Mouse (Mus musculus): ENCODE results near the gene Tnni3k. TPM values are rescaled to one million over a fixed set of nuclear protein-coding genes. Genes with fewer than 3 reads are reported as not detected.

The Tnni3k gene
- polyA plus RNA-seq, 2 experiments, result not detected

DNA sequence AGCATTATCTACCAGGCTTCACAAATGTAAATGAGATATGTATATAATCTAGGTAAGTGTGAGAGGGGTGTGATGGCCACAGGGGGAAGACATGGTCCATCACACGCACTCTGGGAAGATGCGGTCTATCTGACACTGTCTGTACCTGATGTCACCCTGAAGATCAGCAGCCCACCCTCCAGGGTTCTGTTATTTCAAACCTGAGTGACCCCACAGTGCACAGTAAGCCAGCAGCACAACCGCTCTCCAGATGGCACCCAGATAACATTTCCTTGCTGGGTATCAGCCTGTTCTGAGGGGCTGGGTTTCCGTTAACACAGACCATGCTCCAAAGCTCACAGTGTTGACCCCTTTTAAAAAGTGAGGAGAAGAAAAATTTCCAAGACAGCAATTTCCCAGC lies 288.9 kb downstream of the Tnni3k start:
- WGBS (ENCODE audit: insufficient replicate concordance), result 68% methylated on average over 4 of the region's 4 CpGs

DNA sequence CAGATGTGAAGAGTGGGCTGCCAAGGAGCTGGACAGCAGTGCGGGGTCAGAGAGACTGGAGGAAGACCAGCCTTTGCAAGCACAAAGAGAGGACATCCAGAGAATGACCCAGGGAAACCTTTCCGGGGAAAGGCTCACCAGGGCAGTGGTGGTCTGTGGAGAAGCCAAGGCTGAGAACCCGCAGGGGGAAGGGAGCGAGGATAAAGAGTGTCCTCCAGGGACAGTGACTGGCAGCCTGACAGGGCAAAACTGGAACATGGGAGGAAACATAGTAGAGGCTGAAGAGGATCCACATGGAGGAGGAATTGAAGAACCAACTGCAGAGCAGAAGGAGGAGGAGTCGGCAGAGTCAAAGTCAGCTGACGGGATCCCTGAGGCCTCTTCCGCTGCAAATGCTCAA lies 291.1 kb downstream of the Tnni3k start:
- 53% methylated on average over 7 of the region's 7 CpGs for WGBS (ENCODE audit: insufficient replicate concordance)
- Histone ChIP-seq H3K36me3 (replicated peaks; ENCODE audit: control insufficient read depth, insufficient read depth, low read depth) (no peaks in the 10 kb centered on the region), H3K4me1 (replicated peaks; ENCODE audit: control insufficient read depth in 2 of 2, insufficient read depth in 2 of 2, low read length in 1 of 2) (no peaks in the 10 kb centered on the region), H3K27me3 (ENCODE audit: control insufficient read depth, insufficient read depth, low read length) (no peaks in the 10 kb centered on the region), H3K9ac (replicated peaks) (no peak overlapping the region), H3K9me3 (ENCODE audit: control insufficient read depth, low read length) (no peaks in the 10 kb centered on the region), H3K4me3 (ENCODE audit: insufficient read depth in 1 of 2, low read depth in 2 of 2, low read length in 2 of 2) (no peak overlapping the region), H3K4me2 (ENCODE audit: low read depth) (no peak overlapping the region), H3K27ac (no peak overlapping the region)
- DNase-seq (ENCODE audit: low read depth in 3 of 3, low spot score in 3 of 3), result no peak
- no peak for ATAC-seq (ENCODE audit: insufficient read depth)
- no peak for TF ChIP-seq CTCF (IDR thresholded peaks at IDR 0.05; ENCODE audit: low read depth)
- no peak for TF ChIP-seq EP300 (IDR thresholded peaks at IDR 0.05; ENCODE audit: low read depth)

More for the DNA sequence above, 288.9 kb downstream of the Tnni3k start:
- no peak overlapping the region for H3K27ac ChIP-seq
- DNase-seq (ENCODE audit: low read depth in 3 of 3, low spot score in 3 of 3) (no peak), ATAC-seq (ENCODE audit: insufficient read depth) (no peak)
- H3K9ac ChIP-seq (replicated peaks), result no peak overlapping the region
- no peaks in the 10 kb centered on the region for H3K36me3 ChIP-seq (replicated peaks; ENCODE audit: control insufficient read depth, insufficient read depth, low read depth)
- no peaks in the 10 kb centered on the region for H3K27me3 ChIP-seq (ENCODE audit: control insufficient read depth, insufficient read depth, low read length)
- no peaks in the 10 kb centered on the region for H3K4me1 ChIP-seq (replicated peaks; ENCODE audit: control insufficient read depth in 2 of 2, insufficient read depth in 2 of 2, low read length in 1 of 2)
- no peaks in the 10 kb centered on the region for H3K9me3 ChIP-seq (ENCODE audit: control insufficient read depth, low read length)
- no peak overlapping the region for H3K4me2 ChIP-seq (ENCODE audit: low read depth)
- TF ChIP-seq EP300 (IDR thresholded peaks at IDR 0.05; ENCODE audit: low read depth) (no peak), CTCF (IDR thresholded peaks at IDR 0.05; ENCODE audit: low read depth) (no peak)
- H3K4me3 ChIP-seq (ENCODE audit: insufficient read depth in 1 of 2, low read depth in 2 of 2, low read length in 2 of 2), result no peak overlapping the region

DNA sequence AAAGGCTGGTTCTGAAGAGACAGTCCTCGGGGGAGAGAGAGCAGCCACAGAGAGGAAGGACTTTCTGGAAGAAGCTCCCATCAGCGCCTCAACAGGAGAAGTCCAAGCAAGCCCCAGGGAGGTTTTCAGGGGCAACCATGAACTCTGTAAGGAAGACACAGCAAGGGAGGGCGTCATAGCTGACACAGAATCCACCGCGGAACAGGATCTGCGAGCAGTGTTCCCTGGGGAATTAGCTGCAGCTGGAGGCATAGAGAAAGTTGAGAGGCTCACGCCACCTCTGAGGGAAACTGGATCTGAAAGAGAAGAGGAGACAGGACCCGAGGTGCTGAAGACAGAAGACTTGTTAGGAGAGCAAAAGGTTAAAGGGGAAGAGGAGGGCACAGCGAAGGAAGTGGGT lies 291.8 kb downstream of the Tnni3k start:
- no peaks in the 10 kb centered on the region for H3K36me3 ChIP-seq (replicated peaks; ENCODE audit: control insufficient read depth, insufficient read depth, low read depth)
- H3K27me3 ChIP-seq (ENCODE audit: control insufficient read depth, insufficient read depth, low read length), result no peaks in the 10 kb centered on the region
- WGBS (ENCODE audit: insufficient replicate concordance), result 49% methylated on average over 9 of the region's 9 CpGs
- H3K4me3 ChIP-seq (ENCODE audit: insufficient read depth in 1 of 2, low read depth in 2 of 2, low read length in 2 of 2), result no peak overlapping the region
- no peak overlapping the region for H3K4me2 ChIP-seq (ENCODE audit: low read depth)
- H3K9me3 ChIP-seq (ENCODE audit: control insufficient read depth, low read length), result no peaks in the 10 kb centered on the region
- TF ChIP-seq CTCF (IDR thresholded peaks at IDR 0.05; ENCODE audit: low read depth), result no peak
- TF ChIP-seq EP300 (IDR thresholded peaks at IDR 0.05; ENCODE audit: low read depth), result no peak
- DNase-seq (ENCODE audit: low read depth in 3 of 3, low spot score in 3 of 3) (no peak), ATAC-seq (ENCODE audit: insufficient read depth) (no peak)
- H3K4me1 ChIP-seq (replicated peaks; ENCODE audit: control insufficient read depth in 2 of 2, insufficient read depth in 2 of 2, low read length in 1 of 2), result no peaks in the 10 kb centered on the region
- no peak overlapping the region for H3K9ac ChIP-seq (replicated peaks)
- no peak overlapping the region for H3K27ac ChIP-seq

DNA sequence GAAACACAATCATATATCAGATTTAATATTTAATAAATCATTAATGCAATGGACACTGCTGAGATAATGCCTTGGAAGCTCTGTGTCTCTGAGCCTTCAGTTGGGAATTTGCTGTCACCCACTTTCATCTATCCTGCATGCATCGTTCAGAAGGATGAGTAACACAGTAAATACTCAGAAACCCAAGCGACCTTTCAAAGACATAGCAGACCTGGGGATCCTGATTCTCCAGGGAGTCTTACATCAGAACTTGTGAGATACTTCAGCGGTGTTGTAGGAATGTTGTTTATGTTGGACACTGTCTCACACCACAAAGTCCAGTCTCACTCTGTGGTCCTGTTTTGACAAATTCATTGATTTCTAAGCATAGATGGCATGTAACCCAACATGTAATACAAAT lies 294.1 kb downstream of the Tnni3k start:
- Histone ChIP-seq H3K4me2 (ENCODE audit: low read depth) (no peak overlapping the region), H3K36me3 (replicated peaks; ENCODE audit: control insufficient read depth, insufficient read depth, low read depth) (no peaks in the 10 kb centered on the region), H3K4me3 (ENCODE audit: insufficient read depth in 1 of 2, low read depth in 2 of 2, low read length in 2 of 2) (no peak overlapping the region), H3K9me3 (ENCODE audit: control insufficient read depth, low read length) (no peaks in the 10 kb centered on the region), H3K4me1 (replicated peaks; ENCODE audit: control insufficient read depth in 2 of 2, insufficient read depth in 2 of 2, low read length in 1 of 2) (no peaks in the 10 kb centered on the region), H3K27me3 (ENCODE audit: control insufficient read depth, insufficient read depth, low read length) (no peaks in the 10 kb centered on the region), H3K9ac (replicated peaks) (no peak overlapping the region), H3K27ac (no peak overlapping the region)
- ATAC-seq (ENCODE audit: insufficient read depth) (no peak), DNase-seq (ENCODE audit: low read depth in 3 of 3, low spot score in 3 of 3) (no peak)
- TF ChIP-seq EP300 (IDR thresholded peaks at IDR 0.05; ENCODE audit: low read depth), result no peak
- no peak for TF ChIP-seq CTCF (IDR thresholded peaks at IDR 0.05; ENCODE audit: low read depth)
- WGBS (ENCODE audit: insufficient replicate concordance), result 57% methylated on average over 3 of the region's 3 CpGs

DNA sequence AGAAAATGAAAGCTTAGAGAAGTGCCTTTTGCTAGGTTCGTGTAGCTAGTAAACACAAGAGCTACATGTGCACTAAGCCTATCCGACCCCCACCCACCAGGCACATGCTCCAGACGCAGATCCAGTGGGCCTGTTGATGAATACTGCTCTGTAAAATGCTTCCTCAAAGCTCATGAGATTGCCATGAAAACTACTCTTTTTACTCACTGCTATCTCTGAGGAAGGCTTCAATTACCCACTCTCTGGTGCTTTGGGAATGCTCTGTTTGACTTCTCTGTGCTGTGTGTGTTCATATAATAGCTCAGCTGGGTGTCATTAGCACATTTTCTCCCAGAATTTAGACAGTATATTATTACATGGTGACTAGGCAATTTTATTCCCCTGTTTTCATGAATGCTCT lies 297.1 kb downstream of the Tnni3k start:
- no peak for DNase-seq (ENCODE audit: low read depth in 3 of 3, low spot score in 3 of 3)
- H3K9me3 ChIP-seq (ENCODE audit: control insufficient read depth, low read length), result no peaks in the 10 kb centered on the region
- TF ChIP-seq CTCF (IDR thresholded peaks at IDR 0.05; ENCODE audit: low read depth), result no peak
- TF ChIP-seq EP300 (IDR thresholded peaks at IDR 0.05; ENCODE audit: low read depth), result no peak
- 62% methylated on average over 3 of the region's 3 CpGs for WGBS (ENCODE audit: insufficient replicate concordance)
- no peaks in the 10 kb centered on the region for H3K4me1 ChIP-seq (replicated peaks; ENCODE audit: control insufficient read depth in 2 of 2, insufficient read depth in 2 of 2, low read length in 1 of 2)
- no peak for ATAC-seq (ENCODE audit: insufficient read depth)
- H3K36me3 ChIP-seq (replicated peaks; ENCODE audit: control insufficient read depth, insufficient read depth, low read depth), result no peaks in the 10 kb centered on the region
- no peak overlapping the region for H3K27ac ChIP-seq
- H3K27me3 ChIP-seq (ENCODE audit: control insufficient read depth, insufficient read depth, low read length), result no peaks in the 10 kb centered on the region
- H3K9ac ChIP-seq (replicated peaks), result no peak overlapping the region
- H3K4me3 ChIP-seq (ENCODE audit: insufficient read depth in 1 of 2, low read depth in 2 of 2, low read length in 2 of 2), result no peak overlapping the region
- H3K4me2 ChIP-seq (ENCODE audit: low read depth), result no peak overlapping the region

Measured in liver, embryonic 14.5 days (tissue).